Mouse (Mus musculus) testis, adult 2 months (tissue): ENCODE measurements around the gene Cers2. TPM values are rescaled to one million over a fixed set of nuclear protein-coding genes. Genes with fewer than 3 reads are reported as not detected.

Experiments
- H3K27ac ChIP-seq: fragments of 200-500 bp; 2 replicates; pipeline ENCODE4 v1.5.1; 2012; ENCODE audit warnings: low read depth, low read length; ENCODE audit not compliant: control insufficient read depth, insufficient read depth
- H3K27me3 ChIP-seq: fragments of 200-500 bp; 2 replicates; pipeline ENCODE4 v1.6.1; 2012; ENCODE audit warnings: mild to moderate bottlenecking, low read length, moderate library complexity; ENCODE audit not compliant: control insufficient read depth, insufficient read depth
- H3K36me3 ChIP-seq: fragments of 200-500 bp; 2 replicates; pipeline ENCODE4 v1.6.1; 2012; ENCODE audit warnings: mild to moderate bottlenecking, low read length; ENCODE audit not compliant: control insufficient read depth, insufficient read depth
- H3K4me1 ChIP-seq: fragments of 200-500 bp; 2 replicates; pipeline ENCODE4 v1.6.1; 2012; ENCODE audit warnings: low read length; ENCODE audit not compliant: control insufficient read depth, insufficient read depth
- H3K4me3 ChIP-seq: fragments of 200-500 bp; 2 replicates; pipeline ENCODE4 v1.5.1; 2012; ENCODE audit warnings: low read depth, mild to moderate bottlenecking, low read length, moderate library complexity, mixed read lengths; ENCODE audit not compliant: control insufficient read depth
- CTCF ChIP-seq: fragments of 200-500 bp; IDR thresholded peaks from 2 replicates; pipeline ENCODE4 v1.5.1; 2012; ENCODE audit warnings: low read depth, mild to moderate bottlenecking, inconsistent platforms, low read length, moderate library complexity; ENCODE audit not compliant: control insufficient read depth, insufficient read depth, insufficient replicate concordance
- POLR2A ChIP-seq: fragments of 200-500 bp; IDR thresholded peaks from 2 replicates; pipeline ENCODE4 v1.6.1; 2012; ENCODE audit warnings: low read depth, mild to moderate bottlenecking, inconsistent platforms, low read length, moderate library complexity; ENCODE audit not compliant: control insufficient read depth
- polyA plus RNA-seq: library from polyadenylated mRNA; depleted of rRNA; stranded (reverse); fragments of >200 nt; gene quantifications from 2 replicates; pipeline ENCODE4 v1.2.3, GENCODE M21; 2012

Cers2 gene
- polyA plus RNA-seq, 1 experiment = 27.6 TPM

- TF ChIP-seq CTCF (peak; percentile 28; the same call in 1 of the 2 replicates), POLR2A (no peak)
- H3K27me3 ChIP-seq = no peaks in the 10 kb centered on the region
- no peaks in the 10 kb centered on the region; the same call in 1 of the 2 replicates for H3K36me3 ChIP-seq
- peak overlapping the region; percentile 15; the same call in 1 of the 2 replicates for H3K27ac ChIP-seq
- no peaks in the 10 kb centered on the region for H3K4me1 ChIP-seq
- H3K4me3 ChIP-seq = no peak overlapping the region
Observed at GRCm38 (mm10) chr3:95296103-95296469, 18.5 kb upstream of the Cers2 start.

- Histone ChIP-seq H3K4me3 (no peak overlapping the region), H3K27me3 (no peaks in the 10 kb centered on the region), H3K4me1 (no peaks in the 10 kb centered on the region), H3K27ac (no peak overlapping the region), H3K36me3 (no peaks in the 10 kb centered on the region)
- TF ChIP-seq CTCF (no peak), POLR2A (no peak)
Observed at GRCm38 (mm10) chr3:95298018-95298417, 16.6 kb upstream of the Cers2 start.

DNA sequence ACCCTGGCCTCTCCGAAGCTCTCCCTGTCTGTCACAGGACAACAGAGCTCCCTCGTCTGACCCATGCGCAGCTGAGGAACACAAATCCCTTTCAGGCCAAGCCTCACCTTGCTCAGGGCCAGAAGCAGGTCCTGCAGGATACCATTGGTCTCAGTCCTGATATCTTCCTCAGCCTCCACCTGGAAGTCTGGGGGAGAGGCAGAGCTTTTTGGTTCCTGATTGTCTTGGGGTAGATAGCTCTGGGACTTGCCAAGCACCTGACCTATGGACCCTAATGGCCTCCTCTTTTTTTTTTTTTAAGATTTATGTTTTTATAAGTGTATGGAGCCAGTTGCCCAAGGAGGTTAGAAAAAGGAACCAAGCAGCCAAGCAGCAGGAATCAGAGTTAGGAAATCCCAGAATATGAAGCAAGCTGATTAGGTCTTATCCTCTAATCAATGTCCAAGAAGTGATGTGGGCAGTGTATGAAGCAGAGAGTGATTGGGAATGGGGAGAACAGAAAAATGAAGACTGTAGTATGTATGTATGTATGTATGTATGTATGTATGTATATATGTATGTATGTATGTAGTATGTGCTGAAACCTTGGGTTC is 13.3 kb upstream of the Cers2 start:
- Histone ChIP-seq H3K4me3 (no peak overlapping the region), H3K27me3 (no peaks in the 10 kb centered on the region), H3K27ac (no peak overlapping the region), H3K36me3 (no peaks in the 10 kb centered on the region), H3K4me1 (no peaks in the 10 kb centered on the region)
- no peak for TF ChIP-seq POLR2A
- no peak for TF ChIP-seq CTCF

GRCm38 (mm10) chr3:95306244-95306643 is 8.3 kb upstream of the Cers2 start:
- H3K27me3 ChIP-seq = no peaks in the 10 kb centered on the region
- no peak for TF ChIP-seq POLR2A
- no peak for TF ChIP-seq CTCF

GRCm38 (mm10) chr3:95307100-95307499 is 7.5 kb upstream of the Cers2 start, which contains the start of gene Anxa9:
Anxa9 (minus strand) TSS chr3:95307176.
- Histone ChIP-seq H3K27ac (peak within 1 kb of the TSS; percentile 66), H3K36me3 (no peaks in the 10 kb centered on the region), H3K27me3 (no peaks in the 10 kb centered on the region), H3K4me1 (peaks cover 6% of the 10 kb centered on the region), H3K4me3 (peak within 1 kb of the TSS; percentile 50)
- TF ChIP-seq POLR2A (0 out of 2 replicates have a peak, but pooled peaks have one; percentile 23), CTCF (no peak)

More at GRCm38 (mm10) chr3:95306244-95306643, 8.3 kb upstream of the Cers2 start:
- Histone ChIP-seq H3K27ac (peak overlapping the region; percentile 22; the same call in 1 of the 2 replicates), H3K4me3 (no peak overlapping the region; the same call in 1 of the 2 replicates), H3K36me3 (no peaks in the 10 kb centered on the region), H3K4me1 (peaks cover 6% of the 10 kb centered on the region)

- Histone ChIP-seq H3K27me3 (no peaks in the 10 kb centered on the region), H3K36me3 (no peaks in the 10 kb centered on the region), H3K4me3 (no peak overlapping the region), H3K4me1 (peaks cover 9% of the 10 kb centered on the region), H3K27ac (no peak overlapping the region)
- TF ChIP-seq CTCF (no peak), POLR2A (no peak)
Observed at GRCm38 (mm10) chr3:95310496-95310895, 4.1 kb upstream of the Cers2 start.

DNA sequence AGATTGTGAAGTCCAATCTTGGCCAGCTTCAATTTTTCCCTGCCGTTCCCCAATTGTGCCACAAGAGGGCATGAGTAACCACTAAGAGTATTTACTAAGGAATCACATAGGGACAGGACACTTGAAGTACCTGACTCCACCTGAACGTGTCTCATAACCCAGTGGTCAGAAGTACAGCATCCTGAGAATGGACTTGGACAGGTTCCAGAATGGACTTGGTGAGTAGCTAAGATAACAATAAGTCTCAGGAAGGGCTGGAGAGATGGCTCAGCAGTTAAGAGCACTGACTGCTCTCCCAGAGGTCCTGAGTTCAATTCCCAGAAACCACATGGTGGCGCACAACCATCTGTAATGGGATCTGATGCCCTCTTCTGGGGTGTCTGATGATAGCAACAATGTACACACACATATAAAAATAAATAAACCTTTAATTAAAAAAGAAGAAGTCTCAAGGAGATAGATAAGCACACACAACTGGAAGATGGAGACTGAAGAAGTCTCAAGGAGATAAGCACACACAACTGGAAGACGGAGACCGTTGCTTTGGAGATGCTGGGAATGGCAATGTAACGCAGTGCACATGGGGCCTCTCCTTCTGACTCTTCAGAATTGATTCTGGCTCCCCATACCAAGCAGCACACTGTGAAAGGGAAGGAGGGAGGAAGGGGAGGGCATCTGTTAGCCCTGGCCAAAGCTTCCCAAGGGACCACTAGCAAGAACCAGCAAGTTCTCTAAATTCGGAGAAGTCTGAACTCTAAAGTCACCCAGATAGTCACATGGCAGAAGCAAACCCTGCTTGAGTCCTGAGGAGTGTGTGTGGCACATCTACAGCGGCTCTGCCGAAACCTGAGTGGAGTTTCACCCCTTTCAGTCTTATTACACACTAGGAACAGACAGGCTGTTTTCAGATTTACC is 3.4 kb upstream of the Cers2 start:
- Histone ChIP-seq H3K36me3 (no peaks in the 10 kb centered on the region), H3K4me1 (peaks cover 16% of the 10 kb centered on the region), H3K4me3 (no peak overlapping the region), H3K27ac (no peak overlapping the region), H3K27me3 (no peaks in the 10 kb centered on the region)
- peak; percentile 15; the same call in 1 of the 2 replicates for TF ChIP-seq CTCF
- TF ChIP-seq POLR2A = no peak
